Mouse (Mus musculus) C2C12 (cell line): ENCODE measurements around the gene Pnck.

Experiments
- CEBPB ChIP-seq: IDR thresholded peaks from one replicate; pipeline ENCODE4 v1.6.1; 2011; ENCODE audit warnings: low read depth, mild to moderate bottlenecking, control low read depth, moderate library complexity
- CTCF ChIP-seq: IDR thresholded peaks from one replicate; pipeline ENCODE4 v1.5.1; 2011; ENCODE audit not compliant: control insufficient read depth, insufficient read depth, insufficient read length
- MAX ChIP-seq: IDR thresholded peaks from one replicate; pipeline ENCODE4 v1.6.1; 2011; ENCODE audit warnings: mild to moderate bottlenecking, control low read depth
- MYOD1 ChIP-seq: IDR thresholded peaks from one replicate; pipeline ENCODE4 v1.6.1; 2011; ENCODE audit warnings: low read depth; ENCODE audit not compliant: control insufficient read depth, insufficient read length
- USF1 ChIP-seq: IDR thresholded peaks from one replicate; pipeline ENCODE4 v1.6.1; 2011; ENCODE audit warnings: low read depth, mild to moderate bottlenecking, control low read depth, moderate library complexity

DNA sequence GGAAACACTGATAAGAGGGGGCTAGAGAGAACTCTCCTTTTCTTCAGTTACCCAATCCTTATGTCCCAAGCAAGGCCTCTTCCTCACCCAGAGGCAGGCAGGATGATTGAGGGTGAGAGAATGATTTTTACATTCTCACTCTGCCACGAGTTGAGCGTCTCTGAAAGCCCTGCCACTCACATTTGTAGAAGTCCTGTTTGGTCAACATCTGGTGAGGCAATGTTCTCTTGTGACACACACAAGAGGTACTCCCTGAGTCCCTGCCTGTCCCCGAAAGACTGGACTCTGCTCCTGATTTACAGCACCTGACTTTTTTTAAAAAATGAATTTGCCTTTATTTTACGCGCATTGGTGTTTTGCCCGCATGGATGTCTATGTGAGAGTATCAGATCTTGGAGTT, 6.5 kb downstream of the Pnck start:
- TF ChIP-seq MYOD1 = no peak
- no peak for TF ChIP-seq CTCF
- no peak for TF ChIP-seq CEBPB
- no peak for TF ChIP-seq MAX
- no peak for TF ChIP-seq USF1
